Mouse (Mus musculus) embryonic facial prominence, embryonic 12.5 days (tissue): Measurements from ENCODE around the gene Slc38a11. TPM values are rescaled to one million over a fixed set of nuclear protein-coding genes. Genes with fewer than 3 reads are reported as not detected.

Experiments used
- ATAC-seq: fragments of 200-750 bp; cut with Nextera tagmentation; 2 replicates; pipeline ENCODE4 v1.8.0; 2017; ENCODE audit not compliant: insufficient number of reproducible peaks, insufficient read depth, low FRiP score, low TSS enrichment
- H3K27ac ChIP-seq: fragments of 300-500 bp; sonication (generic); 2 replicates; pipeline ENCODE4 v1.5.1; 2016; ENCODE audit warnings: mild to moderate bottlenecking
- H3K27me3 ChIP-seq: fragments of 300-500 bp; sonication (generic); 2 replicates; pipeline ENCODE4 v1.6.1; 2016; ENCODE audit warnings: mild to moderate bottlenecking, moderate library complexity
- H3K36me3 ChIP-seq: fragments of 300-500 bp; sonication (generic); 2 replicates; pipeline ENCODE4 v1.6.1; 2016; ENCODE audit warnings: mild to moderate bottlenecking
- H3K4me1 ChIP-seq: fragments of 300-500 bp; sonication (generic); 2 replicates; pipeline ENCODE4 v1.6.1; 2016
- H3K4me2 ChIP-seq: fragments of 300-500 bp; sonication (generic); replicated peaks from 2 replicates; pipeline ENCODE4 v1.6.1; 2016; ENCODE audit warnings: mild to moderate bottlenecking, moderate library complexity
- H3K4me3 ChIP-seq: fragments of 300-500 bp; sonication (generic); 2 replicates; pipeline ENCODE4 v1.5.1; 2016; ENCODE audit warnings: mild to moderate bottlenecking
- H3K9ac ChIP-seq: fragments of 300-500 bp; sonication (generic); 2 replicates; pipeline ENCODE4 v1.6.1; 2016; ENCODE audit warnings: mild to moderate bottlenecking, moderate library complexity
- H3K9me3 ChIP-seq: fragments of 300-500 bp; sonication (generic); 2 replicates; pipeline ENCODE4 v1.6.1; 2016; ENCODE audit warnings: mild to moderate bottlenecking, moderate library complexity
- WGBS: fragments of 180-500 bp; shearing (Covaris S2); methylation state at CpG from one replicate; pipeline ENCODE4 v1.1.7; 2016; 5-methylcytosine and 5-hydroxymethylcytosine counted together
- polyA plus RNA-seq: library from polyadenylated mRNA; unstranded; fragments of >200 nt; fragmentation: Nextera tagmentation; extraction: Ambion mirVana; gene quantifications from 2 replicates; pipeline ENCODE4 v1.2.1, GENCODE M21; 2016

The Slc38a11 gene
- 0.41 and 0.96 TPM in 2 replicates for polyA plus RNA-seq

- ATAC-seq: 0 out of 2 replicates have a peak, but pooled peaks have one; percentile 56
- Histone ChIP-seq H3K27ac (no peak within 1 kb of the TSS), H3K9me3 (no peaks in the 10 kb centered on the region), H3K36me3 (no peaks in the 10 kb centered on the region), H3K4me1 (peaks cover 4% of the 10 kb centered on the region; the same call in 1 of the 2 replicates), H3K9ac (no peak within 1 kb of the TSS), H3K4me3 (peak within 1 kb of the TSS; percentile 17; the same call in 1 of the 2 replicates), H3K4me2 (peak within 1 kb of the TSS; percentile 49), H3K27me3 (no peaks in the 10 kb centered on the region)
- 3% methylated on average over 18 of the region's 18 CpGs for WGBS
Observed at GRCm38 (mm10) chr2:65363828-65364497, at the start of gene Slc38a11. TSS of gene Slc38a11 (minus strand) at chr2:65364034.

DNA sequence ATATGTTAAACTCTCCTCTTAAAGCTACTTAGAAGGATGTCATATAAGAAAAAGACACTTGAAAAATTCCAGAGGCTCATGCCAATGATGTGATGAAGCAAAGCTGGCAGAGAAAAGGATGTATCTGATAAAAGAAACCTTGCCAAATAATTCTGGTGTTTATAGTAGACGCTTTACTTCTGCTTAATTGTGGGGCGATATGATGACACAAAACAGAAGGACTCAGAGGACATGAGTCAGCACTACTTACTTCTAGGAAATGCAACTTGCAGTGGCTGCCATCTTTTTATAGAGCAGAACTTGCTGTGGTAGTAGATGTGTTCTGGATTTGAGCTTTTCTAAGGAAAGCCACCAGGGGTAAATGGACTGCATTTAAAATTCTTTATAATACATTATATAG, 43.3 kb upstream of the Slc38a11 start:
- H3K9me3 ChIP-seq: no peaks in the 10 kb centered on the region

GRCm38 (mm10) chr2:65405407-65405806, 41.6 kb upstream of the Slc38a11 start:
- Histone ChIP-seq H3K4me1 (no peaks in the 10 kb centered on the region), H3K27ac (no peak overlapping the region), H3K36me3 (no peaks in the 10 kb centered on the region), H3K9me3 (no peaks in the 10 kb centered on the region), H3K4me2 (no peak overlapping the region), H3K27me3 (no peaks in the 10 kb centered on the region), H3K4me3 (no peak overlapping the region), H3K9ac (no peak overlapping the region)
- 70% methylated on average over 1 of the region's 1 CpGs for WGBS
- ATAC-seq: no peak

More for the DNA sequence above, 43.3 kb upstream of the Slc38a11 start:
- Histone ChIP-seq H3K27me3 (no peaks in the 10 kb centered on the region), H3K9ac (no peak overlapping the region), H3K4me2 (no peak overlapping the region), H3K27ac (no peak overlapping the region), H3K4me3 (no peak overlapping the region), H3K36me3 (no peaks in the 10 kb centered on the region), H3K4me1 (no peaks in the 10 kb centered on the region)
- no peak for ATAC-seq
- WGBS: 78% methylated on average over 2 of the region's 2 CpGs

GRCm38 (mm10) chr2:65402001-65402400, 38.2 kb upstream of the Slc38a11 start:
- Histone ChIP-seq H3K27me3 (no peaks in the 10 kb centered on the region), H3K4me2 (no peak overlapping the region), H3K36me3 (no peaks in the 10 kb centered on the region), H3K4me3 (no peak overlapping the region), H3K9ac (no peak overlapping the region), H3K4me1 (no peaks in the 10 kb centered on the region), H3K9me3 (no peaks in the 10 kb centered on the region), H3K27ac (no peak overlapping the region)
- ATAC-seq: no peak
- WGBS: 78% methylated on average over 5 of the region's 5 CpGs

- ATAC-seq: no peak
- 80% methylated on average over 5 of the region's 5 CpGs for WGBS
- H3K27ac ChIP-seq: no peak overlapping the region
Observed at GRCm38 (mm10) chr2:65399938-65400337, 36.1 kb upstream of the Slc38a11 start.

GRCm38 (mm10) chr2:65396128-65396527, 32.3 kb upstream of the Slc38a11 start:
- Histone ChIP-seq H3K9ac (no peak overlapping the region), H3K36me3 (no peaks in the 10 kb centered on the region), H3K27ac (no peak overlapping the region), H3K4me3 (no peak overlapping the region), H3K27me3 (no peaks in the 10 kb centered on the region), H3K4me2 (no peak overlapping the region), H3K4me1 (no peaks in the 10 kb centered on the region), H3K9me3 (no peaks in the 10 kb centered on the region)
- ATAC-seq: no peak
- 23% methylated on average over 3 of the region's 3 CpGs for WGBS

More at GRCm38 (mm10) chr2:65399938-65400337, 36.1 kb upstream of the Slc38a11 start:
- no peaks in the 10 kb centered on the region for H3K36me3 ChIP-seq
- no peaks in the 10 kb centered on the region for H3K27me3 ChIP-seq
- H3K9ac ChIP-seq: no peak overlapping the region
- H3K9me3 ChIP-seq: no peaks in the 10 kb centered on the region
- H3K4me3 ChIP-seq: no peak overlapping the region
- no peak overlapping the region for H3K4me2 ChIP-seq
- no peaks in the 10 kb centered on the region for H3K4me1 ChIP-seq

GRCm38 (mm10) chr2:65393061-65393460, 29.2 kb upstream of the Slc38a11 start:
- no peaks in the 10 kb centered on the region for H3K36me3 ChIP-seq
- no peaks in the 10 kb centered on the region for H3K27me3 ChIP-seq
- no peaks in the 10 kb centered on the region for H3K4me1 ChIP-seq
- no peak overlapping the region for H3K27ac ChIP-seq
- 72% methylated on average over 4 of the region's 4 CpGs for WGBS
- no peak overlapping the region for H3K4me3 ChIP-seq
- ATAC-seq: peak; percentile 41; the same call in 1 of the 2 replicates
- H3K9ac ChIP-seq: no peak overlapping the region
- no peaks in the 10 kb centered on the region for H3K9me3 ChIP-seq
- H3K4me2 ChIP-seq: no peak overlapping the region

DNA sequence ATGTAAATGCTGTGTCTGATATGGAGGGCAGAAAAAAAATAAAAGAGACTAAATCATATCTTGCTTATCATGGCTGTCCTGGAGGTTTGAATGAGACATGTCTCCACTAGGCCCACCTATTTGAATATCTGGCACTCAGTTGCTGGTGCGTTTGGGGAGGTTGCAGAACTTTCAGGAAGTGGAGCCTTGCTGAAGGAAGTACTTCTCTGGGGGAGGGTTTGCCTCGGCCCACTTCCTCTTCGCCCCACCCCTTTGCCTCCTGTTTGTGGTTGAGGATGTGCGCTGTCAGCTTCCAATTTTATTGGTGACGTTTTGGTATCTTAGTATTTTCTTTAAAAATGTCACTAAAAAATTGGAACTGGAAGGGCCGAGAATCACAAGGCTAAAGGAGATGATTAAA, 27.5 kb upstream of the Slc38a11 start:
- Histone ChIP-seq H3K4me1 (no peaks in the 10 kb centered on the region), H3K27me3 (no peaks in the 10 kb centered on the region), H3K36me3 (no peaks in the 10 kb centered on the region), H3K27ac (no peak overlapping the region), H3K9ac (no peak overlapping the region), H3K4me3 (no peak overlapping the region), H3K9me3 (no peaks in the 10 kb centered on the region), H3K4me2 (no peak overlapping the region)
- ATAC-seq: no peak
- 86% methylated on average over 6 of the region's 6 CpGs for WGBS

GRCm38 (mm10) chr2:65384815-65385214, 21.0 kb upstream of the Slc38a11 start:
- no peaks in the 10 kb centered on the region for H3K9me3 ChIP-seq
- H3K4me2 ChIP-seq: no peak overlapping the region
- no peak overlapping the region for H3K9ac ChIP-seq
- no peaks in the 10 kb centered on the region for H3K36me3 ChIP-seq
- H3K4me1 ChIP-seq: peaks cover 3% of the 10 kb centered on the region; the same call in 1 of the 2 replicates
- WGBS: 86% methylated on average over 6 of the region's 6 CpGs
- no peak for ATAC-seq
- H3K4me3 ChIP-seq: no peak overlapping the region
- no peak overlapping the region for H3K27ac ChIP-seq
- no peaks in the 10 kb centered on the region for H3K27me3 ChIP-seq

- no peak overlapping the region for H3K4me3 ChIP-seq
- 0 out of 2 replicates have a peak, but pooled peaks have one; percentile 35 for ATAC-seq
- 7% methylated on average over 4 of the region's 4 CpGs for WGBS
Observed at GRCm38 (mm10) chr2:65382485-65382884, 18.7 kb upstream of the Slc38a11 start.

GRCm38 (mm10) chr2:65378425-65378824, 14.6 kb upstream of the Slc38a11 start:
- Histone ChIP-seq H3K36me3 (no peaks in the 10 kb centered on the region), H3K4me1 (peaks cover 3% of the 10 kb centered on the region; the same call in 1 of the 2 replicates), H3K27me3 (no peaks in the 10 kb centered on the region), H3K27ac (no peak overlapping the region), H3K4me3 (no peak overlapping the region), H3K4me2 (no peak overlapping the region), H3K9me3 (no peaks in the 10 kb centered on the region), H3K9ac (no peak overlapping the region)
- ATAC-seq: no peak
- 58% methylated on average over 4 of the region's 4 CpGs for WGBS

More at GRCm38 (mm10) chr2:65382485-65382884, 18.7 kb upstream of the Slc38a11 start:
- no peak overlapping the region for H3K27ac ChIP-seq
- no peaks in the 10 kb centered on the region for H3K9me3 ChIP-seq
- H3K9ac ChIP-seq: no peak overlapping the region
- H3K4me1 ChIP-seq: peaks cover 3% of the 10 kb centered on the region; the same call in 1 of the 2 replicates
- no peaks in the 10 kb centered on the region for H3K36me3 ChIP-seq
- H3K27me3 ChIP-seq: no peaks in the 10 kb centered on the region
- no peak overlapping the region for H3K4me2 ChIP-seq

DNA sequence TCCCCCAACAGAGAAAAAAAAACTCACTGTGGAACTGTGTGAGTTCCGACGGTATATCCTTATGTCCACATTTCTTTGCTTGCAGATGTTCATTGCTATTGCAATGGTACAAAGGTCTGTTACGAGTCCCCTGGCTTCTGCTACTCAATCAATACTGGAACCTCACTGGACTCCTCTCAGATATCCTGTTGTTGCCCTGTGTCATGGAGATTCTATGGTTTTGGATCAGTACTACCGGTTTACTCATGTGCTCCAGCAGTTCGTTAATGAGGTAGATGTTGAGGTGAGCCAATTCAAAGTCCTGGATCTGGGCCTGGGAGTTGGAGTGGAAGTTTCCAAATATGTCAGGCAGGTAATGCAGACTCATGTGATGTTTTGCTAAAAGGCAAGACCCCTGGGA, 10.6 kb upstream of the Slc38a11 start:
- ATAC-seq: no peak
- Histone ChIP-seq H3K27ac (no peak overlapping the region), H3K9me3 (no peaks in the 10 kb centered on the region), H3K36me3 (no peaks in the 10 kb centered on the region), H3K4me3 (no peak overlapping the region), H3K27me3 (no peaks in the 10 kb centered on the region), H3K4me2 (no peak overlapping the region), H3K9ac (no peak overlapping the region), H3K4me1 (no peaks in the 10 kb centered on the region)
- WGBS: 88% methylated on average over 5 of the region's 5 CpGs
